Mouse (Mus musculus) liver, embryonic 14.5 days (tissue): ENCODE results near the gene Nrarp. TPM values are rescaled to one million over a fixed set of nuclear protein-coding genes. Genes with fewer than 3 reads are reported as not detected.

Source experiments
- ATAC-seq: fragments of 200-750 bp; cut with Nextera tagmentation; 2 replicates; pipeline ENCODE4 v1.8.0; 2017; ENCODE audit warnings: moderate number of reproducible peaks, mild to moderate bottlenecking, moderate library complexity; ENCODE audit not compliant: insufficient read depth
- DNase-seq, 3 experiments: peaks; one replicate each; pipeline ENCODE4 v3.0.0-alpha.2; 2012 to 2013; ENCODE audit warnings: low read depth in 3 of 3, low spot score in 3 of 3
- H3K27ac ChIP-seq: fragments of 300-500 bp; sonication (generic); 2 replicates; pipeline ENCODE4 v1.5.1; 2014; ENCODE audit warnings: moderate library complexity, mild to moderate bottlenecking, control low read depth, inconsistent platforms
- H3K27me3 ChIP-seq: fragments of 300-500 bp; sonication (generic); 2 replicates; pipeline ENCODE4 v1.6.1; 2014; ENCODE audit warnings: mild to moderate bottlenecking, low read length, moderate library complexity; ENCODE audit not compliant: control insufficient read depth, insufficient read depth
- H3K36me3 ChIP-seq: fragments of 300-500 bp; sonication (generic); replicated peaks from 2 replicates; pipeline ENCODE4 v1.6.1; 2014; ENCODE audit warnings: low read depth; ENCODE audit not compliant: control insufficient read depth, insufficient read depth
- H3K4me1 ChIP-seq, 2 experiments: fragments of 200-500 bp in 1 of 2; fragments of 300-500 bp in 1 of 2; sonication (generic) in 1 of 2; replicated peaks; 2 replicates each; pipeline ENCODE4 v1.6.1; 2012 to 2014; ENCODE audit warnings: antibody characterized with exemption in 1 of 2, inconsistent platforms in 1 of 2, low read length in 1 of 2; ENCODE audit not compliant: control insufficient read depth in 2 of 2, insufficient read depth in 2 of 2
- H3K4me2 ChIP-seq: fragments of 300-500 bp; sonication (generic); 2 replicates; pipeline ENCODE4 v1.6.1; 2014; ENCODE audit warnings: low read depth, mild to moderate bottlenecking, control low read depth, moderate library complexity
- H3K4me3 ChIP-seq, 2 experiments: fragments of 200-500 bp in 1 of 2; fragments of 300-500 bp in 1 of 2; sonication (generic) in 1 of 2; 2 replicates each; pipeline ENCODE4 v1.5.1; 2012 to 2014; ENCODE audit warnings: low read depth in 2 of 2, low read length in 2 of 2, mild to moderate bottlenecking in 2 of 2, control low read depth in 1 of 2, inconsistent platforms in 1 of 2, moderate library complexity in 1 of 2; ENCODE audit not compliant: insufficient read depth in 1 of 2
- H3K9ac ChIP-seq: fragments of 300-500 bp; sonication (generic); replicated peaks from 2 replicates; pipeline ENCODE4 v1.6.1; 2014; ENCODE audit warnings: mild to moderate bottlenecking, control low read depth, moderate library complexity
- H3K9me3 ChIP-seq: fragments of 300-500 bp; sonication (generic); 2 replicates; pipeline ENCODE4 v1.6.1; 2016; ENCODE audit warnings: low read length, mixed read lengths; ENCODE audit not compliant: control insufficient read depth
- CTCF ChIP-seq: IDR thresholded peaks from 2 replicates; pipeline ENCODE4 v1.5.1; 2016; ENCODE audit warnings: antibody characterized with exemption, low read depth, control low read depth
- EP300 ChIP-seq: IDR thresholded peaks from 2 replicates; pipeline ENCODE4 v1.6.1; 2016; ENCODE audit warnings: antibody characterized with exemption, low read depth
- WGBS: fragments of 180-500 bp; shearing (Covaris S2); extraction: QIAGEN DNeasy Blood & Tissue Kit; methylation state at CpG from one replicate; pipeline ENCODE4 v1.1.7; 2014; ENCODE audit not compliant: insufficient replicate concordance; 5-methylcytosine and 5-hydroxymethylcytosine counted together
- polyA plus RNA-seq, 2 experiments: library from polyadenylated mRNA; depleted of rRNA in 1 of 2; stranded (reverse) in 1 of 2; unstranded in 1 of 2; fragments of >200 nt; fragmentation: Nextera tagmentation in 1 of 2; extraction: Ambion mirVana in 1 of 2; gene quantifications; 2 replicates each; pipeline versions ENCODE4 v1.2.1 to v1.2.3; 2012 to 2014

The Nrarp gene
- polyA plus RNA-seq, 2 experiments = 1.8 to 3.9 TPM

- no peak overlapping the region for H3K9ac ChIP-seq
- no peak overlapping the region for H3K4me3 ChIP-seq
- no peaks in the 10 kb centered on the region for H3K27me3 ChIP-seq
- 65% methylated on average over 3 of the region's 3 CpGs for WGBS
- H3K4me1 ChIP-seq = 0 out of 4 replicates have a peak, but pooled peaks cover 0 to 2% of the 10 kb centered on the region in 2 experiments
- H3K4me2 ChIP-seq = no peak overlapping the region
- ATAC-seq = no peak
- DNase-seq = no peak
- no peaks in the 10 kb centered on the region for H3K36me3 ChIP-seq
- H3K27ac ChIP-seq = no peak overlapping the region
- TF ChIP-seq EP300 (no peak), CTCF (no peak)
- no peaks in the 10 kb centered on the region for H3K9me3 ChIP-seq
Measured at GRCm38 (mm10) chr2:25156177-25156576, 24.4 kb upstream of the Nrarp start.

GRCm38 (mm10) chr2:25156990-25157389 lies 23.6 kb upstream of the Nrarp start:
- Histone ChIP-seq H3K27ac (no peak overlapping the region), H3K4me3 (no peak overlapping the region), H3K4me2 (no peak overlapping the region), H3K36me3 (no peaks in the 10 kb centered on the region), H3K9ac (no peak overlapping the region), H3K9me3 (no peaks in the 10 kb centered on the region), H3K27me3 (no peaks in the 10 kb centered on the region), H3K4me1 (0 out of 4 replicates have a peak, but pooled peaks cover 0 to 2% of the 10 kb centered on the region in 2 experiments)
- ATAC-seq = no peak
- WGBS = 13% methylated on average over 2 of the region's 2 CpGs
- TF ChIP-seq CTCF (peak; percentile 61), EP300 (no peak)
- no peak for DNase-seq

- no peak overlapping the region for H3K27ac ChIP-seq
- no peaks in the 10 kb centered on the region for H3K9me3 ChIP-seq
- 21% methylated on average over 2 of the region's 2 CpGs for WGBS
- no peak overlapping the region for H3K4me3 ChIP-seq
- ATAC-seq = no peak
- H3K27me3 ChIP-seq = no peaks in the 10 kb centered on the region
- H3K4me2 ChIP-seq = no peak overlapping the region
- H3K9ac ChIP-seq = no peak overlapping the region
- TF ChIP-seq EP300 (no peak), CTCF (peak; percentile 69)
- 0 out of 4 replicates have a peak, but pooled peaks cover 0 to 2% of the 10 kb centered on the region in 2 experiments for H3K4me1 ChIP-seq
- H3K36me3 ChIP-seq = no peaks in the 10 kb centered on the region
- no peak for DNase-seq
Measured at GRCm38 (mm10) chr2:25157655-25158054, 22.9 kb upstream of the Nrarp start.

- Histone ChIP-seq H3K9me3 (no peaks in the 10 kb centered on the region), H3K27ac (no peak overlapping the region), H3K4me3 (peak overlapping the region; percentile 15 to 35; a peak in 3 of 4 replicates), H3K36me3 (no peaks in the 10 kb centered on the region), H3K27me3 (no peaks in the 10 kb centered on the region), H3K9ac (peak overlapping the region; percentile 54), H3K4me2 (peak overlapping the region; percentile 63), H3K4me1 (peaks cover 6 to 20% of the 10 kb centered on the region in 2 experiments)
- 36% methylated on average over 4 of the region's 4 CpGs for WGBS
- ATAC-seq (0 out of 2 replicates have a peak, but pooled peaks have one; percentile 42), DNase-seq (no peak)
- TF ChIP-seq CTCF = no peak
- no peak for TF ChIP-seq EP300
Measured at GRCm38 (mm10) chr2:25167481-25167880, 13.1 kb upstream of the Nrarp start.

- no peak for TF ChIP-seq CTCF
- no peak for TF ChIP-seq EP300
- H3K4me2 ChIP-seq = peak overlapping the region; percentile 63
- no peak for DNase-seq
- H3K27me3 ChIP-seq = no peaks in the 10 kb centered on the region
- ATAC-seq = peak; percentile 65
- peak overlapping the region; percentile 54 for H3K9ac ChIP-seq
- WGBS = 4% methylated on average over 37 of the region's 41 CpGs
- H3K36me3 ChIP-seq = no peaks in the 10 kb centered on the region
- peaks cover 12 to 25% of the 10 kb centered on the region in 2 experiments for H3K4me1 ChIP-seq
- no peaks in the 10 kb centered on the region for H3K9me3 ChIP-seq
- peak overlapping the region; percentile 15 to 35; a peak in 3 of 4 replicates for H3K4me3 ChIP-seq
- H3K27ac ChIP-seq = no peak overlapping the region
Measured at GRCm38 (mm10) chr2:25167919-25168664, 12.5 kb upstream of the Nrarp start.
